Mouse (Mus musculus): ENCODE measurements around the gene Rrp7a. TPM values are rescaled to one million over a fixed set of nuclear protein-coding genes. Genes with fewer than 3 reads are reported as not detected.
"Not testable (repeated sequence)": the region's sequence is repeated elsewhere in the genome, so short reads cannot be mapped to it uniquely, and the experiment has no call there.

Gene Rrp7a
- polyA plus RNA-seq, 1 experiment from 2014 or later = 66.2 TPM

GRCm38 (mm10) chr15:83148801-83149195 is 26.2 kb upstream of the Rrp7a start:
- H3K27ac ChIP-seq (ENCODE audit: low read length) = peak overlapping the region; percentile 99
- WGBS = under 1% methylated on average over 33 of the region's 41 CpGs
- peaks cover 10% of the 10 kb centered on the region; the same call in 1 of the 2 replicates for H3K36me3 ChIP-seq (ENCODE audit: control insufficient read depth, insufficient read depth, low read length)
- peak overlapping the region; percentile 97 for H3K4me3 ChIP-seq (ENCODE audit: low read length)
- H3K4me2 ChIP-seq (ENCODE audit: low read depth, low read length) = peak overlapping the region; percentile 85
- peak overlapping the region; percentile 98 for H3K9ac ChIP-seq (ENCODE audit: low read length)
- no peaks in the 10 kb centered on the region for H3K27me3 ChIP-seq (ENCODE audit: control insufficient read depth, insufficient read depth, low read depth, low read length)
- peak; percentile 88 for ATAC-seq (ENCODE audit: low read depth)
- peaks cover 8% of the 10 kb centered on the region for H3K4me1 ChIP-seq (replicated peaks; ENCODE audit: control insufficient read depth, insufficient read depth, low read length)
- no peaks in the 10 kb centered on the region for H3K9me3 ChIP-seq (ENCODE audit: control insufficient read depth, low read length)

GRCm38 (mm10) chr15:83148395-83148794 is 25.8 kb upstream of the Rrp7a start:
- peak overlapping the region; percentile 99 for H3K27ac ChIP-seq (ENCODE audit: low read length)
- no peaks in the 10 kb centered on the region for H3K9me3 ChIP-seq (ENCODE audit: control insufficient read depth, low read length)
- H3K4me1 ChIP-seq (replicated peaks; ENCODE audit: control insufficient read depth, insufficient read depth, low read length) = peaks cover 10% of the 10 kb centered on the region
- ATAC-seq (ENCODE audit: low read depth) = no peak
- peaks cover 6% of the 10 kb centered on the region; the same call in 1 of the 2 replicates for H3K36me3 ChIP-seq (ENCODE audit: control insufficient read depth, insufficient read depth, low read length)
- H3K4me3 ChIP-seq (ENCODE audit: low read length) = peak overlapping the region; percentile 97
- peak overlapping the region; percentile 85 for H3K4me2 ChIP-seq (ENCODE audit: low read depth, low read length)
- under 1% methylated on average over 21 of the region's 21 CpGs for WGBS
- no peaks in the 10 kb centered on the region for H3K27me3 ChIP-seq (ENCODE audit: control insufficient read depth, insufficient read depth, low read depth, low read length)
- H3K9ac ChIP-seq (ENCODE audit: low read length) = peak overlapping the region; percentile 98

DNA sequence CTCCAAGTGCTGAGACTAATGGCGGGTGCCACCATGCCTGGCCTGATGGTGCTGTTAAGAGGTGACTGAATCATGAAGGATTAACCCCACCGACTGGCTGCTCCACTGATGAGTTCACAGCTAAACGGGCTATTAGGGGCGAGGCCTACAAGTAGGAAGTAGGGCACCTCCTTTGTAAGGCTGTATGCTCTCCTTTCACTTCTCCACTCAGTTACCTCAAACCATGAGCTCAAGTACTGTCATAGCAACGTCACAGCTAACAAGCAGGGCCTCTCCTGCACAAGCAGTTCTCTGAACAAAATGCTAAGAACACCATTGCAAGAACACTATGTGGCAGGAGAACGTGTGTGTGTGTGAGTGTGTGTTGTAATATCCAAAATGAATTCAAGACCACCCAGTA is 22.9 kb upstream of the Rrp7a start:
- Histone ChIP-seq H3K4me1 (replicated peaks; ENCODE audit: control insufficient read depth, insufficient read depth, low read length) (peaks cover 17% of the 10 kb centered on the region), H3K27me3 (ENCODE audit: control insufficient read depth, insufficient read depth, low read depth, low read length) (no peaks in the 10 kb centered on the region)

DNA sequence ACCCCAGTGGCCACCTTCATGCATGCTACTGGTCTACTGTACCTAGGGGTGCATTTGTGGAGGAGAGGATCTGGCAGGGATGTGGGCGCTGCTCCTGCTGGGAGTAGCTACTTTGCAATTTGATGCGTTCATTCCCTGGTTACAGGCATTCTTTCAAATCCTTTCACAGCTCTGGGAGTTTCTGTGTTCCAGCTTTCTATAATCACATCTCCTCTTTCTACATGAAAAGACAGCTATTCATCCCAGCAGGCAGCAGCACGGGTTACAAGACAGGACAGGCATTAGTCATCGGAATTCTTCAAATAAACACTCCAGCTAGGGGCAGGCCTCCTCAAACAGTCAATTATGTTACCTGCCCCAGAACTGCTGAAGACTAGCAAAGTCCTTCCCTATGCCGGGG is 20.3 kb upstream of the Rrp7a start:
- Histone ChIP-seq H3K27me3 (ENCODE audit: control insufficient read depth, insufficient read depth, low read depth, low read length) (no peaks in the 10 kb centered on the region), H3K9ac (ENCODE audit: low read length) (no peak overlapping the region), H3K36me3 (ENCODE audit: control insufficient read depth, insufficient read depth, low read length) (peaks cover 10% of the 10 kb centered on the region), H3K4me3 (ENCODE audit: low read length) (no peak overlapping the region), H3K4me1 (replicated peaks; ENCODE audit: control insufficient read depth, insufficient read depth, low read length) (peaks cover 12% of the 10 kb centered on the region), H3K9me3 (ENCODE audit: control insufficient read depth, low read length) (no peaks in the 10 kb centered on the region), H3K4me2 (ENCODE audit: low read depth, low read length) (no peak overlapping the region), H3K27ac (ENCODE audit: low read length) (no peak overlapping the region)
- 26% methylated on average over 5 of the region's 5 CpGs for WGBS
- peak; percentile 12; the same call in 1 of the 2 replicates for ATAC-seq (ENCODE audit: low read depth)

More for the DNA sequence above, 22.9 kb upstream of the Rrp7a start:
- Histone ChIP-seq H3K9me3 (ENCODE audit: control insufficient read depth, low read length) (no peaks in the 10 kb centered on the region), H3K4me3 (ENCODE audit: low read length) (no peak overlapping the region), H3K9ac (ENCODE audit: low read length) (no peak overlapping the region), H3K27ac (ENCODE audit: low read length) (no peak overlapping the region), H3K36me3 (ENCODE audit: control insufficient read depth, insufficient read depth, low read length) (peaks cover 6% of the 10 kb centered on the region; the same call in 1 of the 2 replicates), H3K4me2 (ENCODE audit: low read depth, low read length) (no peak overlapping the region)
- whole genome bisulfite sequencing = 86% methylated on average over 6 of the region's 6 CpGs
- no peak for ATAC-seq (ENCODE audit: low read depth)

DNA sequence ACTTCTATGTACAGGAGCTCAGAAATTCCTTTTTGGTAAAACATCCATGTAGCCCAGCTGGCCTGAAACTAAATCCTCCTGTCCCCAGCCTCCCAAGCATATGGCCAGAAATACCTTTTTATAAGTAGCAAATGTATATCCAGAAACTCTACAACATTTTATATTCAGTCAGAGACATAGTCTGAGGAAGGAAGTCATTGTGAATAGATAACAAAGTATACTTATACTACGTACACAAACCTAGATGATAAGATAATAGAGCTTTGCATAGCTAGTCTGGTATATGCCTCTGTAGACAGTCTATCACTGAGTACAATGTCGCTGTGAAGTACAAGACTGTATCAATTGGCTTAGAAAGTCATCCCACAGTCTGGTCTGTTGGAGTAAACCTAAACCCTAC is 13.1 kb upstream of the Rrp7a start:
- Histone ChIP-seq H3K9me3 (ENCODE audit: control insufficient read depth, low read length) (no peaks in the 10 kb centered on the region), H3K4me2 (ENCODE audit: low read depth, low read length) (no peak overlapping the region), H3K4me1 (replicated peaks; ENCODE audit: control insufficient read depth, insufficient read depth, low read length) (no peaks in the 10 kb centered on the region), H3K27me3 (ENCODE audit: control insufficient read depth, insufficient read depth, low read depth, low read length) (no peaks in the 10 kb centered on the region), H3K9ac (ENCODE audit: low read length) (no peak overlapping the region), H3K4me3 (ENCODE audit: low read length) (no peak overlapping the region), H3K36me3 (ENCODE audit: control insufficient read depth, insufficient read depth, low read length) (peaks cover 43% of the 10 kb centered on the region), H3K27ac (ENCODE audit: low read length) (no peak overlapping the region)
- WGBS = 71% methylated on average over 2 of the region's 2 CpGs
- ATAC-seq (ENCODE audit: low read depth) = no peak

DNA sequence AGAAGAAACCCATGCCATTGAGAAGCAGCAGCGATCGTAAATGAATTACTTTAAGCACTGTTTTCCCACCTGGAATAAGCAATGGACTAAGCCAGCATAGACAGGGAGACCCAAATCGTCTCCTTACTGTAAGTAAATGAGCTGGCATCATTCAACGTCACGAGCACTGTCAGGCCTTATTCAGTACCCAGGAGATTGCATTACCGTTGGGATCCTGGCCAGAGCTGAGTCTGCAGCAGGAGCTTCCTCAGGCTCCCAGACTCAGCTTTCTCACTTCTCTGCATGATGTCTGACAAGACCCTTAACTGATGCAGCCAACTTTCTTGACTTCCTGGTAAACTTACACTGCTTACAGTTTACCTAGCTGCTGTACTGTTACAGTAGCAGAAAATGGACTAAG is 12.1 kb upstream of the Rrp7a start:
- ATAC-seq (ENCODE audit: low read depth) = no peak
- Histone ChIP-seq H3K4me1 (replicated peaks; ENCODE audit: control insufficient read depth, insufficient read depth, low read length) (no peaks in the 10 kb centered on the region), H3K27me3 (ENCODE audit: control insufficient read depth, insufficient read depth, low read depth, low read length) (no peaks in the 10 kb centered on the region), H3K4me2 (ENCODE audit: low read depth, low read length) (no peak overlapping the region), H3K27ac (ENCODE audit: low read length) (no peak overlapping the region), H3K4me3 (ENCODE audit: low read length) (no peak overlapping the region), H3K36me3 (ENCODE audit: control insufficient read depth, insufficient read depth, low read length) (peaks cover 52% of the 10 kb centered on the region), H3K9ac (ENCODE audit: low read length) (no peak overlapping the region), H3K9me3 (ENCODE audit: control insufficient read depth, low read length) (no peaks in the 10 kb centered on the region)
- 84% methylated on average over 6 of the region's 6 CpGs for WGBS

DNA sequence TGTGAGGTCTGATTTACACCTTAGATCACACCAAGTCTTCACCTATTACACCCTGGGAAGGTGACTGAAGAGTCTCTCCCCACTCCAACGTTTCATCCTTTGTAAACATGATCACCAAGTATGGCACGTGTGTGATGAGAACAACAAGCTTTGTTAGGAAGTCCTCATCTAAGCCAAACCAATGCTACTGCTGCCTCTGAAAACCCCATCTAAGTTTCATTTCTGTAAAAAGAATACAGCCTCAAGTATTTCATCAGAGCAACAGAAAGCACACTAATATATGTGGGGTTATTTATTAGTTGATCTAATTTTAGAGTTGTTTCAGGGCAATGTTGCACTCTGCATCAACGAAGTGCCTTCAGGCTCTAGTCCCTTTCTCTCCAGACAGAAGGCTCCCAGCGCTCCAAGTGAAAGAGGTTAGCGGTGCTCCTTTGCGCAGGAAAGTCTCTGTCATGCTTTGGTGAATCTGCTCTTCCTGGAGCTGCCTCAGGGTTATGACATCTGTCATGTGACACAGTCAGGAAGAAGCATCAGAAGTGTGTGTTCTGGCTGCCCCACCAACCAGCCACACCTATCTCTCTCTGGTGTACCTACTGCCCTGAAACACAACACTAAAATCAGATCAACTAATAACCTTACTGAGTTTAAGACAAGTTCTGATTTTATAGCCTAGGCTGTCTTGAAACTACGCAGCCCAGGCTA is 7.1 kb upstream of the Rrp7a start:
- no peak overlapping the region for H3K9ac ChIP-seq (ENCODE audit: low read length)
- H3K4me3 ChIP-seq (ENCODE audit: low read length) = no peak overlapping the region
- H3K27ac ChIP-seq (ENCODE audit: low read length) = no peak overlapping the region
- no peak overlapping the region for H3K4me2 ChIP-seq (ENCODE audit: low read depth, low read length)
- H3K36me3 ChIP-seq (ENCODE audit: control insufficient read depth, insufficient read depth, low read length) = peaks cover 75% of the 10 kb centered on the region
- H3K9me3 ChIP-seq (ENCODE audit: control insufficient read depth, low read length) = no peaks in the 10 kb centered on the region
- no peaks in the 10 kb centered on the region for H3K27me3 ChIP-seq (ENCODE audit: control insufficient read depth, insufficient read depth, low read depth, low read length)
- 84% methylated on average over 7 of the region's 7 CpGs for WGBS
- no peak for ATAC-seq (ENCODE audit: low read depth)
- H3K4me1 ChIP-seq (replicated peaks; ENCODE audit: control insufficient read depth, insufficient read depth, low read length) = no peaks in the 10 kb centered on the region

GRCm38 (mm10) chr15:83127037-83127436 is 4.4 kb upstream of the Rrp7a start:
- not testable (repeated sequence) for H3K9me3 ChIP-seq (ENCODE audit: control insufficient read depth, low read length); H3K4me2 ChIP-seq (ENCODE audit: low read depth, low read length); H3K27ac ChIP-seq (ENCODE audit: low read length); H3K4me1 ChIP-seq (replicated peaks; ENCODE audit: control insufficient read depth, insufficient read depth, low read length); ATAC-seq (ENCODE audit: low read depth); H3K27me3 ChIP-seq (ENCODE audit: control insufficient read depth, insufficient read depth, low read depth, low read length); H3K9ac ChIP-seq (ENCODE audit: low read length); H3K4me3 ChIP-seq (ENCODE audit: low read length)
- peaks cover 55% of the 10 kb centered on the region for H3K36me3 ChIP-seq (ENCODE audit: control insufficient read depth, insufficient read depth, low read length)
- WGBS = 68% methylated on average over 3 of the region's 3 CpGs

DNA sequence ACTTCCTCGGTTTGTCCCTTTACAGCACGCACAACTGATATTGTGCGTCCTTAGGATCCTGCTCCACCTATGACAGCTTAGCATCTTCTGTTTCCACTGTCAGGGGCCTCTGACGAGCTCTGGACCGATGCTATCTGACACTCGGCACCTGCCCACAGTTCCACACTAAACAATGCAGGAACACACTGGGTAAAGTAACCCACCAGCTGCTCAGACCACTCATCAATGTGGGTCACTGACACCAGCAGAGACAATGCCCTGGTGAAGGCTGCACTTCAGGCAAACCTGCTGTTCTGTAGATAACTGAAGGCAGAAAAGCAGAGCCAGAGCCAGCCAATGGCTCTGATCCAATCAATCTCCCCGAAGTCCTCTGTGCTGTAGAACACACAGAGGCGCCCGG is 4.0 kb upstream of the Rrp7a start:
- Histone ChIP-seq H3K9ac (ENCODE audit: low read length) (no peak overlapping the region), H3K9me3 (ENCODE audit: control insufficient read depth, low read length) (no peaks in the 10 kb centered on the region), H3K4me2 (ENCODE audit: low read depth, low read length) (no peak overlapping the region), H3K27me3 (ENCODE audit: control insufficient read depth, insufficient read depth, low read depth, low read length) (no peaks in the 10 kb centered on the region), H3K4me1 (replicated peaks; ENCODE audit: control insufficient read depth, insufficient read depth, low read length) (peaks cover 2% of the 10 kb centered on the region), H3K27ac (ENCODE audit: low read length) (no peak overlapping the region), H3K36me3 (ENCODE audit: control insufficient read depth, insufficient read depth, low read length) (peaks cover 50% of the 10 kb centered on the region), H3K4me3 (ENCODE audit: low read length) (no peak overlapping the region)
- ATAC-seq (ENCODE audit: low read depth) = no peak
- WGBS = 93% methylated on average over 9 of the region's 9 CpGs
